Mouse (Mus musculus) midbrain, embryonic 15.5 days (tissue): ENCODE data around the gene Ier3. TPM values are rescaled to one million over a fixed set of nuclear protein-coding genes. Genes with fewer than 3 reads are reported as not detected.
A peak's percentile ranks its signal among the peaks of the same experiment; 100 is the strongest.

Experiments used
- ATAC-seq: fragments of 200-750 bp; cut with Nextera tagmentation; replicated peaks from 2 replicates; pipeline ENCODE4 v1.8.0; 2017; ENCODE audit warnings: moderate TSS enrichment
- H3K27ac ChIP-seq: fragments of 300-500 bp; sonication (generic); 2 replicates; pipeline ENCODE4 v1.5.1; 2015; ENCODE audit warnings: mild to moderate bottlenecking, inconsistent platforms
- H3K27me3 ChIP-seq: fragments of 300-500 bp; sonication (generic); replicated peaks from 2 replicates; pipeline ENCODE4 v1.6.1; 2015; ENCODE audit warnings: inconsistent platforms
- H3K36me3 ChIP-seq: fragments of 300-500 bp; sonication (generic); replicated peaks from 2 replicates; pipeline ENCODE4 v1.6.1; 2015; ENCODE audit warnings: inconsistent platforms
- H3K4me1 ChIP-seq: fragments of 300-500 bp; sonication (generic); 2 replicates; pipeline ENCODE4 v1.6.1; 2015; ENCODE audit warnings: inconsistent platforms
- H3K4me2 ChIP-seq: fragments of 300-500 bp; sonication (generic); 2 replicates; pipeline ENCODE4 v1.6.1; 2015; ENCODE audit warnings: inconsistent platforms, mild to moderate bottlenecking, moderate library complexity
- H3K4me3 ChIP-seq: fragments of 300-500 bp; sonication (generic); 2 replicates; pipeline ENCODE4 v1.5.1; 2015; ENCODE audit warnings: mild to moderate bottlenecking, inconsistent platforms
- H3K9ac ChIP-seq: fragments of 300-500 bp; sonication (generic); 2 replicates; pipeline ENCODE4 v1.6.1; 2015; ENCODE audit warnings: mild to moderate bottlenecking, inconsistent platforms
- H3K9me3 ChIP-seq: fragments of 300-500 bp; sonication (generic); 2 replicates; pipeline ENCODE4 v1.6.1; 2016; ENCODE audit warnings: inconsistent platforms
- WGBS: fragments of 180-500 bp; shearing (Covaris S2); methylation state at CpG from one replicate; pipeline ENCODE4 v1.1.7; 2015; ENCODE audit warnings: mixed read lengths; 5-methylcytosine and 5-hydroxymethylcytosine counted together
- polyA plus RNA-seq: library from polyadenylated mRNA; unstranded; fragments of >200 nt; fragmentation: Nextera tagmentation; extraction: Ambion mirVana; gene quantifications from 2 replicates; pipeline ENCODE4 v1.2.1, GENCODE M21; 2015

The Ier3 gene
- polyA plus RNA-seq, 1 experiment from 2014 or later, result 9.7 TPM

DNA sequence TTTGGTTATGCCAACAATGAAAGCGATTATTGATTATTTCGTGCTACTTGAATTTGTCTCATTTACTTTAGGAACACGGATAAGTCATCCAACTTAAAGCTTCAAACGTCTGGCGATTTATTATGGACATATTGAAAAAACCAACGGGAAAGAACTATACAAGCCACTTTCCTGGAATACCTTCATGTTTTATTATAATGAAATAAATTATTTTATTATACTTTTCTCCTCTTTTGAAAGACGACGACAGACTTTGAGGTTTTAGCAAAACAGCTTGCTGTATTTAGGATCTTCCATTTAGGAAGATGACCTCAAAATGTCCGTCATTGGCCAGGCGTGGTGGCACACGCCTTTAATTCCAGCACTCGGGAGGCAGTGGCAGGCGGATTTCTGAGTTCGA is 19.1 kb downstream of the Ier3 start:
- Histone ChIP-seq H3K27ac (peak overlapping the region; percentile 82; the same call in 1 of the 2 replicates), H3K4me3 (peak overlapping the region; percentile 71), H3K36me3 (peaks cover 4% of the 10 kb centered on the region), H3K27me3 (no peaks in the 10 kb centered on the region), H3K9me3 (no peaks in the 10 kb centered on the region), H3K4me2 (peak overlapping the region; percentile 78), H3K4me1 (peaks cover 27% of the 10 kb centered on the region), H3K9ac (no peak overlapping the region)
- no peak for ATAC-seq
- 51% methylated on average over 14 of the region's 14 CpGs for WGBS

- Histone ChIP-seq H3K4me2 (peak within 1 kb of the TSS; percentile 78), H3K36me3 (peaks cover 6% of the 10 kb centered on the region; the same call in 1 of the 2 replicates), H3K27me3 (no peaks in the 10 kb centered on the region), H3K9me3 (no peaks in the 10 kb centered on the region), H3K27ac (peak within 1 kb of the TSS; percentile 82), H3K4me1 (peaks cover 21% of the 10 kb centered on the region), H3K4me3 (peak within 1 kb of the TSS; percentile 71), H3K9ac (peak within 1 kb of the TSS; percentile 64)
- ATAC-seq, result peak; percentile 92
- under 1% methylated on average over 59 of the region's 59 CpGs for WGBS
Observed at GRCm38 (mm10) chr17:35841076-35841950, 19.8 kb downstream of the Ier3 start, which contains the start of gene Mdc1. Mdc1 (plus strand) TSS chr17:35841515.

- Histone ChIP-seq H3K27me3 (no peaks in the 10 kb centered on the region), H3K4me1 (peaks cover 21% of the 10 kb centered on the region), H3K27ac (peak overlapping the region; percentile 82), H3K36me3 (peaks cover 7% of the 10 kb centered on the region; the same call in 1 of the 2 replicates), H3K4me2 (peak overlapping the region; percentile 78), H3K9ac (peak overlapping the region; percentile 64), H3K9me3 (no peaks in the 10 kb centered on the region), H3K4me3 (peak overlapping the region; percentile 71)
- WGBS, result 17% methylated on average over 11 of the region's 11 CpGs
- no peak for ATAC-seq
Observed at GRCm38 (mm10) chr17:35842006-35842405, 20.5 kb downstream of the Ier3 start.

DNA sequence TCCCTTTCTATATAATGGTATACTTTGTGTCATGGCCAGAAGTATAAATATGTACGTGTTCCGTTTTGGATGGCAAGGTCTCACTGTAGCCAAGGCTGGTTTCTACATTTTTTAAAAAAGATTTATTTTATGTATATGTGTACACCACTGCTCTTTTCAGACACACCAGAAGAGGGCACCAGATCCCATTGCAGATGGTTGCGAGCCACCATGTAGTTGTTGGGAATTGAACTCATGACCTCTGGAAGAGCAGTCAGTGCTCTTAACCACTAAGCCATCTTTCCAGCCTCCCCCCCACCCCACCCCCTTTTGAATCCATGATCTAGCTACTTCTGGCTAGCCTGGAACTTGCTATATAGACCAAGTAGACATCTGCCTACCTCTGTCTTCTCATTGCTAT is 22.0 kb downstream of the Ier3 start:
- peaks cover 21% of the 10 kb centered on the region for H3K4me1 ChIP-seq
- no peak overlapping the region for H3K27ac ChIP-seq
- H3K4me3 ChIP-seq, result no peak overlapping the region
- no peak for ATAC-seq
- H3K27me3 ChIP-seq, result no peaks in the 10 kb centered on the region
- no peak overlapping the region for H3K9ac ChIP-seq
- 96% methylated on average over 3 of the region's 3 CpGs for WGBS
- H3K36me3 ChIP-seq, result peaks cover 17% of the 10 kb centered on the region
- no peak overlapping the region for H3K4me2 ChIP-seq
- no peaks in the 10 kb centered on the region for H3K9me3 ChIP-seq

GRCm38 (mm10) chr17:35848112-35848511 is 26.6 kb downstream of the Ier3 start:
- H3K4me3 ChIP-seq, result no peak overlapping the region
- no peaks in the 10 kb centered on the region for H3K9me3 ChIP-seq
- no peak overlapping the region for H3K4me2 ChIP-seq
- no peak for ATAC-seq
- no peak overlapping the region for H3K9ac ChIP-seq
- no peak overlapping the region for H3K27ac ChIP-seq
- H3K4me1 ChIP-seq, result no peaks in the 10 kb centered on the region
- peaks cover 31% of the 10 kb centered on the region for H3K36me3 ChIP-seq
- no peaks in the 10 kb centered on the region for H3K27me3 ChIP-seq
- 81% methylated on average over 1 of the region's 1 CpGs for WGBS

- Histone ChIP-seq H3K4me2 (no peak overlapping the region), H3K4me3 (no peak overlapping the region), H3K27me3 (no peaks in the 10 kb centered on the region), H3K36me3 (peaks cover 33% of the 10 kb centered on the region), H3K9ac (no peak overlapping the region), H3K9me3 (no peaks in the 10 kb centered on the region), H3K27ac (no peak overlapping the region), H3K4me1 (no peaks in the 10 kb centered on the region)
- 91% methylated on average over 3 of the region's 3 CpGs for WGBS
- no peak for ATAC-seq
Observed at GRCm38 (mm10) chr17:35850974-35851373, 29.5 kb downstream of the Ier3 start.

GRCm38 (mm10) chr17:35859371-35859770 is 37.9 kb downstream of the Ier3 start:
- no peak for ATAC-seq
- no peak overlapping the region for H3K9ac ChIP-seq
- no peaks in the 10 kb centered on the region for H3K27me3 ChIP-seq
- WGBS, result 95% methylated on average over 1 of the region's 1 CpGs
- no peak overlapping the region for H3K4me3 ChIP-seq
- no peak overlapping the region for H3K27ac ChIP-seq
- no peak overlapping the region for H3K4me2 ChIP-seq
- no peaks in the 10 kb centered on the region for H3K9me3 ChIP-seq
- peaks cover 11% of the 10 kb centered on the region for H3K4me1 ChIP-seq
- H3K36me3 ChIP-seq, result peaks cover 10% of the 10 kb centered on the region

DNA sequence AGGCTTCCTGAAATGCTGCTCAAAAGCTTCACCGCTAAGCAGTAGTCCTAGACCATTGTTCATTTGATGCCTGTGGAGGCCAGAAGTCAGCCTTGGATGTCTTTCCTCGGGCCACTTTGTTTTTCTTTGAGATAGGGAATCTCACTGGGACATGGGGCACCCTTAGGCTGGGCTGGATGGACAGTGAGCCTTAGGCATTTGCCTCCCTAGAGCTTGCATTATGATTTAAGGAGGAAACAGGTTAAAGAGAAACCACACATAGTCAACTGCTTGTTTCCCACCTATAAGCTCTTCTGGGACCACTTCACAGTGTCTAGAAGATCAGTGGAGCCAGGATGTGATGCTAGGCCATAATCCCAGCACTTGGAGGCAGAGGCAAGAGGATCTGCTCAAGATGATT is 38.4 kb downstream of the Ier3 start:
- Histone ChIP-seq H3K36me3 (peaks cover 10% of the 10 kb centered on the region), H3K27ac (no peak overlapping the region), H3K4me3 (no peak overlapping the region), H3K4me2 (no peak overlapping the region), H3K4me1 (peaks cover 16% of the 10 kb centered on the region), H3K9me3 (no peaks in the 10 kb centered on the region), H3K9ac (no peak overlapping the region), H3K27me3 (no peaks in the 10 kb centered on the region)
- 75% methylated on average over 2 of the region's 2 CpGs for WGBS
- ATAC-seq, result no peak

DNA sequence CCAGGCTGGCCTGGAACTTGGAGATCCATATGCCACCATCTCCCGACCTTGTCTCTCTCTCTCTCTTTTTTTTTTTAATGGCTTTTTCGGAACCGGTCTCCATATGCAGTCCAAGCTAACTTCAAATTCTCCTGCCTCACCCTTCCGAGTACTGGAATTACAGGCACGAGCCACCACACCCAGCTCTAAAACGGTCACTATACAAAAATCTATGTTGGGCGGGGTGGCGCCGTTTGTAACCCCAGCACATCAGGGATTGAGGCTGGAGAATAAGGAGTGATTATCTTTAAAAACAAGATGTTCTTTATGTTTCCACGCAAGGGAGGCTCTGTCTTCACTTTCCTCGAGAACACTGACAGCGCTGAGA is 39.3 kb downstream of the Ier3 start:
- H3K4me1 ChIP-seq, result peaks cover 22% of the 10 kb centered on the region
- H3K36me3 ChIP-seq, result peaks cover 10% of the 10 kb centered on the region
- 7% methylated on average over 12 of the region's 12 CpGs for WGBS
- peak; percentile 10; the same call in 1 of the 2 replicates for ATAC-seq
- peak overlapping the region; percentile 89 for H3K9ac ChIP-seq
- peak overlapping the region; percentile 86 for H3K4me3 ChIP-seq
- peak overlapping the region; percentile 58 for H3K4me2 ChIP-seq
- H3K27ac ChIP-seq, result peak overlapping the region; percentile 97
- H3K27me3 ChIP-seq, result no peaks in the 10 kb centered on the region
- H3K9me3 ChIP-seq, result no peaks in the 10 kb centered on the region

DNA sequence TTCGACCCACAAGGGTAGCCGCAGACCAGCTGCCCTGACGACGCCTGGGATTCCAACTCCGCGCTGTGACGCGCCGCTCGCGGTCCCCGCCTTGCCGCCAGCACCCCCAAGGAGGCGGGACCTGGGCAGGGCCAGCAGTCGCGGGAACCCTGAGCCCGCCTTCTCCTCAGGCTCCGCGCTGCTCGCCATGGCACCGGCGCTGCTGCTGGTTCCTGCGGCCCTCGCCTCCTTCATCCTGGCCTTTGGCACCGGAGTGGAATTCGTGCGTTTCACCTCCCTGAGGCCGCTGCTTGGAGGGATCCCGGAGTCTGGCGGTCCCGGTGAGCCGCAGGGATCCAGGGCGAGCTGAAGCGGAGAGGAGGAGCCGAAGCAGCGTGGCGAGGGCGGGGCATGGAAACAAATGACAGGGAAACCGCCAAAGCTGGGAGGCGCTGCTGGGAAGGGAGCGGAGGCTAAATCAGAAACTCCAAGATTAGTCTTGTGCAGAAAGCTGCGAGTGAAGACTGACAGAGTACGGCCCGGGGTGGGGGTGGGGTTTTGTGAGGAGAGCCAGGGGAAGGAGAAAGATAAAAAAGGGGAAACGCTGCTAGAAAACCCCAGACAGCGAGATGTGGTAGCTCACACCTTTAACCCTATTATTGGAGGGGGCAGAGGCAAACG is 39.8 kb downstream of the Ier3 start, which contains the start of gene Nrm:
TSS of gene Nrm (plus strand) at position 121 of the 660 bp plus-strand sequence.
- H3K4me2 ChIP-seq, result peak within 1 kb of the TSS; percentile 58
- H3K4me1 ChIP-seq, result peaks cover 22% of the 10 kb centered on the region
- H3K9me3 ChIP-seq, result no peaks in the 10 kb centered on the region
- peak; percentile 93 for ATAC-seq
- H3K9ac ChIP-seq, result peak within 1 kb of the TSS; percentile 89
- peak within 1 kb of the TSS; percentile 97 for H3K27ac ChIP-seq
- peak within 1 kb of the TSS; percentile 86 for H3K4me3 ChIP-seq
- under 1% methylated on average over 47 of the region's 47 CpGs for WGBS
- H3K27me3 ChIP-seq, result no peaks in the 10 kb centered on the region
- H3K36me3 ChIP-seq, result peaks cover 10% of the 10 kb centered on the region

DNA sequence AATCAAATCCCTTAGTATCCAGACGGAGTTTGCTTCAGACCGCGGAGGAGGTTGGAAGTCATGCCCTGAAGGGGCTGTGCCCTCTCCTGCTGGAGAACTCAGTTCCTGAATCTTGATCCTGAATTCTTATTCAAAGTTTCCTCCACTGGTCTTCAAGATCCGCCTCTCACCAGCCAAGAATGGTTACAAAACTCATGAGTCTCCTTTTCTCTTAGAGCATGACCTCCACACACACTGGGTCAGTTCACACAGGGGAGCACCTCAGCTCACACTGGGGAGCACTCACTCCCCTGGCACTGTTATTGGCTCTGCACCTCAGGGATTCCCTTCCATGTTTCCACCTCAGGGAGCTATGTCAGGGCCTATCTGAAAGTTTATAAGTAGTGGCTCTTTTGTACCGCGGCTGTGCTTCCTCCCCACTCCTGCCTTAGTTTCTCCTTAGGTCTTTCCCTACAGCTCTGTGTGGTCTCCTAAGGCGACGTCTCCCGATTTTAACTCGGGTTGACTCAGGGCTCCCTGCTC is 43.4 kb downstream of the Ier3 start:
- Histone ChIP-seq H3K9me3 (no peaks in the 10 kb centered on the region), H3K4me2 (peak overlapping the region; percentile 97), H3K4me1 (peaks cover 51% of the 10 kb centered on the region), H3K27ac (peak overlapping the region; percentile 98), H3K4me3 (peak overlapping the region; percentile 78), H3K36me3 (no peaks in the 10 kb centered on the region), H3K27me3 (no peaks in the 10 kb centered on the region), H3K9ac (peak overlapping the region; percentile 91)
- WGBS, result 26% methylated on average over 10 of the region's 10 CpGs
- ATAC-seq, result no peak
